Mouse (Mus musculus) liver, adult 2 months (tissue): ENCODE results near the gene Dgke.
"Not testable (repeated sequence)": the region's sequence is repeated elsewhere in the genome, so short reads cannot be mapped to it uniquely, and the experiment has no call there.

Experiments
- CTCF ChIP-seq: fragments of 200-500 bp; IDR thresholded peaks from 2 replicates; pipeline ENCODE4 v1.5.1; 2011; ENCODE audit warnings: low read depth, low read length, control low read depth
- POLR2A ChIP-seq: fragments of 200-500 bp; IDR thresholded peaks from 2 replicates; pipeline ENCODE4 v1.6.1; 2011; ENCODE audit warnings: low read length, control low read depth; ENCODE audit not compliant: insufficient read depth; ENCODE audit errors: extremely low read depth

- not testable (repeated sequence) for TF ChIP-seq CTCF, POLR2A
Observed at GRCm38 (mm10) chr11:89082691-89083090, 16.0 kb upstream of the Dgke start.
